Mouse (Mus musculus) G1E (cell line): ENCODE measurements around the gene Polk.

Experiments
- CTCF ChIP-seq: IDR thresholded peaks from 2 replicates; pipeline ENCODE4 v1.5.1; 2012; ENCODE audit warnings: low read depth, low read length, inconsistent platforms, mixed read lengths
- GATA1 ChIP-seq: IDR thresholded peaks from 2 replicates; pipeline ENCODE4 v1.6.1; 2012; ENCODE audit warnings: borderline replicate concordance, low read length, inconsistent platforms, mixed read lengths
- POLR2AphosphoS5 ChIP-seq: IDR thresholded peaks from 2 replicates; pipeline ENCODE4 v1.6.1; 2012; ENCODE audit warnings: low read depth, low read length, inconsistent platforms; ENCODE audit not compliant: insufficient replicate concordance
- TAL1 ChIP-seq: conservative IDR thresholded peaks from 2 replicates; pipeline ENCODE4 v1.6.1; 2012; ENCODE audit warnings: low read depth, low read length, inconsistent platforms, mixed read lengths

GRCm38 (mm10) chr13:96477226-96477625 is 65.2 kb downstream of the Polk start:
- TF ChIP-seq CTCF (no peak), GATA1 (no peak), TAL1 (no peak), POLR2AphosphoS5 (no peak)
